Mouse (Mus musculus) right cerebral cortex, postnatal 10 days (tissue): ENCODE measurements around the gene Ercc6l2.

Source experiments
- DNase-seq, 2 experiments: peaks; one replicate each; pipeline ENCODE4 v3.0.0; 2021; ENCODE audit warnings: low spot score in 2 of 2

Ercc6l2 gene

GRCm38 (mm10) chr13:63814746-63815681 is at the start of gene Ercc6l2:
Gene Ercc6l2, plus strand, starts transcription at chr13:63815240.
- DNase-seq: peak; percentile 99

- DNase-seq: no peak
Measured at GRCm38 (mm10) chr13:63766065-63766464, 49.0 kb upstream of the Ercc6l2 start.

GRCm38 (mm10) chr13:63771009-63771408 is 44.0 kb upstream of the Ercc6l2 start:
- DNase-seq: no peak

- DNase-seq: no peak
Measured at GRCm38 (mm10) chr13:63778925-63779324, 36.1 kb upstream of the Ercc6l2 start.

GRCm38 (mm10) chr13:63779376-63780291 is 35.4 kb upstream of the Ercc6l2 start:
- peak; percentile 82 to 85 for DNase-seq

GRCm38 (mm10) chr13:63792234-63792831 is 22.7 kb upstream of the Ercc6l2 start:
- no peak for DNase-seq

GRCm38 (mm10) chr13:63793345-63794308 is 21.4 kb upstream of the Ercc6l2 start:
- DNase-seq: no peak

GRCm38 (mm10) chr13:63798677-63799076 is 16.4 kb upstream of the Ercc6l2 start:
- DNase-seq: no peak

GRCm38 (mm10) chr13:63799940-63800339 is 15.1 kb upstream of the Ercc6l2 start:
- DNase-seq: no peak

- no peak for DNase-seq
Measured at GRCm38 (mm10) chr13:63801289-63801688, 13.8 kb upstream of the Ercc6l2 start.

GRCm38 (mm10) chr13:63807233-63807632 is 7.8 kb upstream of the Ercc6l2 start:
- no peak for DNase-seq

- no peak for DNase-seq
Measured at GRCm38 (mm10) chr13:63807979-63808378, 7.1 kb upstream of the Ercc6l2 start.

- DNase-seq: no peak
Measured at GRCm38 (mm10) chr13:63811477-63811876, 3.6 kb upstream of the Ercc6l2 start.

GRCm38 (mm10) chr13:63815931-63816330 is 891 bp downstream of the Ercc6l2 start:
- no peak for DNase-seq

- no peak for DNase-seq
Measured at GRCm38 (mm10) chr13:63845758-63846157, 30.7 kb downstream of the Ercc6l2 start.

- DNase-seq: no peak
Measured at GRCm38 (mm10) chr13:63850308-63851011, 35.4 kb downstream of the Ercc6l2 start.

- DNase-seq: no peak
Measured at GRCm38 (mm10) chr13:63872585-63873282, 57.7 kb downstream of the Ercc6l2 start.

- no peak for DNase-seq
Measured at GRCm38 (mm10) chr13:63877138-63877537, 62.1 kb downstream of the Ercc6l2 start.

- DNase-seq: no peak
Measured at GRCm38 (mm10) chr13:63879105-63879863, 64.2 kb downstream of the Ercc6l2 start.
